Mouse (Mus musculus) hematopoietic stem cell, adult 5-6 weeks (primary cell): ENCODE measurements around the gene Lpin3. TPM values are rescaled to one million over a fixed set of nuclear protein-coding genes. Genes with fewer than 3 reads are reported as not detected.

Experiments used
- ATAC-seq, 2 experiments: fragments of 125-278 bp in 1 of 2; replicated peaks in 1 of 2; 2 replicates each; pipeline ENCODE4 v1.8.0; 2016 to 2017; ENCODE audit warnings: inconsistent platforms in 2 of 2, mild to moderate bottlenecking in 2 of 2, moderate number of reproducible peaks in 2 of 2, low read depth in 1 of 2, moderate TSS enrichment in 1 of 2; ENCODE audit not compliant: low FRiP score in 2 of 2, poor library complexity in 2 of 2, severe bottlenecking in 2 of 2, insufficient read depth in 1 of 2, low TSS enrichment in 1 of 2
- total RNA-seq: library from RNA; stranded (forward); fragments of 172-1452, 232-1000 nt; gene quantifications from 2 replicates; pipeline ENCODE4 v1.2.3, GENCODE M21; 2017

Gene Lpin3
- not detected in 2 replicates for total RNA-seq

DNA sequence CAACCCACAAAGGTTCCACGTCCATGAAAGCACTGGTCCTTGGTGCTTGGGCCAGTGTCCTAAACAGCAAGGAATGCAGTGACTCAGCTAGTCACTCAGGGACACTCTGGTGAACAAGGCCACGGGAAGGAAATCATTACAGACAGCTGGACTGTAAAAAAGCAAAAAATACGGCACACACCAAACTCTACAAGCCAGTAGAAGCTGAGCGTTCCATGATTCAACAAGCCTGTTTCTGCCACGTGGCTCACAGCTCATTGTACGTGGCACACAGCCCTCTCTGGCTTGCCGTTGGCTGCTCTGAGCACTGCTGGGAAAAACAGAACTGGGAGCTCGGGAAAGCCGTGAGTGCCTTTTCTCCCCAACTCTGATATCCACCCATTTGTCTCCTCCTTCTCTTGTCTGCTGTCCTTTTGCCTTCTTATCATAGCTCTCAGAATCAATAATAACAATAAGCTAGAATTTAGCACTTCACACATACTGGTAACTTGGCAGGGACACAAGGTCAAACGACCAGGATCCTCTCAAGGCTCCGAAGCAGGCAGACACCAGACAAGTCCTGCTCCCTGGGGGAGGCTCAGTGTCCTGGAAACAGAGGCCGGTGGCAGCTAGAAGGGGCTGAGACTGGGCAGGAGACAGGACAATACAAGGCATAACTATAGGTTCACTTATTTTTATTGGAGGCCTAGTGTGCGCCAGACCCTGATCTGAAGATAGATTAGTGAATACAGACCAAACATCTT lies at the start of gene Lpin3:
Lpin3 (plus strand) TSS at position 218 of the 743 bp plus-strand sequence.
- no peak for ATAC-seq

GRCm38 (mm10) chr2:160840838-160841237 lies 39.6 kb upstream of the Lpin3 start:
- no peak for ATAC-seq

DNA sequence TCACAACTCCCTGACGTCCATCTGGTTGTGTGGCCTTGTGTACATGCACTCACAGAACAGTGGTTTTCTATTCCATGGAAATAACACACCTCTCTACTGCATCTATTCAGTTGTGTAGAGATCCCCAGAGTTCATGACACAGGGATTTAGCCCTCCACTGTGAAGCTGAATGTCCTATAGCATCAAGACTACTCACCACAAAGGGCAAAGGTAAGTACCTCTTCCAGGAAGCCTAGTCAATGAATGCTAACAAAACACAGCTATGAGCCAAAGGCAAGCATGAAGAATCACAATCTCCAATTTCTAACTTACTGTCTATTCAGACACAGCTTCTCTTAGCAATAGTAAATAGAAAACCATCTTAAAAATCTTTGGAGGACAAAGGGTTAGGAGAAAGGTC lies 32.8 kb upstream of the Lpin3 start:
- ATAC-seq = no peak

GRCm38 (mm10) chr2:160848186-160848585 lies 32.3 kb upstream of the Lpin3 start:
- no peak for ATAC-seq

GRCm38 (mm10) chr2:160849617-160850240 lies 30.7 kb upstream of the Lpin3 start:
- ATAC-seq = no peak

- ATAC-seq = no peak
Observed at GRCm38 (mm10) chr2:160850360-160850759, 30.1 kb upstream of the Lpin3 start.

- no peak for ATAC-seq
Observed at GRCm38 (mm10) chr2:160854687-160855086, 25.8 kb upstream of the Lpin3 start.

DNA sequence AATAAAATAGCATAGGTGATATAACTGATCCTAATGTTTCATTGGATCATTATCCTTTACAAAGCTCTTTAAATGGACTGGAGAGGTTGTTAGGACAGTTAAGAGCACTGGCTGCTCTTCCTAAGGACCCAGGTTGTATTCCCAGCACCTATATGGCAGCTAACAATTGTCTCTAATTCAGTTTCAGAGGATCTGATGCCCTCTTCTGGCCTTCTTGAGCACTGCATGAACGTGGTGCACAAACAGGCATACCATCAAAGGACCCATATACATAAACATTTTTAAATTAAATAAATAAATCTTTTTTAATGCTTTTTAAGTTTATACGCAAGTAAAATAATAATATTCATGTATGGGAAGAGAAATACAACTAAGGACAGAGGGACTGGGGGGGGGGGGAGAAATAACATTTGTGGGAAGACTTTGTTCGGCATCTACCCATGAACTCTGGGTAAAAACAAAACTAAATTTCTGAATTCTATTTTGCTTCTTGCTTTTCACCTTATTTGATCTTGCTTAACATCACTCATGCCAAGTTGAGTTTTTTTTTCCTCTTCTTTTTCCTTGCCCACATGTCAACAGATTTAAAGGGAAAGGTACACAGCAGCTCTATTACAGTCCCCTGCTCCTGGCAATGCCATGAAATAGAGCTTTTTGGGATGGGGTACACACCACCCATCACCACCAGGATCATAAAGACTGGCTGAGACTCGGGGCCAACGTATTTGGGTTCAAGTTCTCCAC lies 23.9 kb upstream of the Lpin3 start:
- ATAC-seq = no peak

DNA sequence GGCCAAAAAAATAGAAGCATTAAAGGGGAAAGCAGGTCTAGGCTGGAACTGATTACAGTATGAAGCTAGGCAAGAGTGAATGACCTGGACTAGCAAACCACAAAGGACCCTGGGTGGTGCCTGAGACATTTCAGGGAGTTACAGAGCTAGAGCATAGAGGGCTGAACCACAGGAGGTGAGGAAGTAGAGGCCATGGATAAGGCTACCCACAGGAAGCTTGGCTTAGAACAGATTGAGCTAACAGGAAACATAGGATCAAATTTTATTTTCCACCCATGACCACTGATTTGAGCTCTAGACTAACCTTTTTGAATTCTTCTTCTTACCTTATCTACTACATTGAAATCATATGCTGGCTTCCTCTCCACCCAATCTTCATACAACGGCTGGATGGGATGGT lies 20.1 kb upstream of the Lpin3 start:
- peak; percentile 98 for ATAC-seq

DNA sequence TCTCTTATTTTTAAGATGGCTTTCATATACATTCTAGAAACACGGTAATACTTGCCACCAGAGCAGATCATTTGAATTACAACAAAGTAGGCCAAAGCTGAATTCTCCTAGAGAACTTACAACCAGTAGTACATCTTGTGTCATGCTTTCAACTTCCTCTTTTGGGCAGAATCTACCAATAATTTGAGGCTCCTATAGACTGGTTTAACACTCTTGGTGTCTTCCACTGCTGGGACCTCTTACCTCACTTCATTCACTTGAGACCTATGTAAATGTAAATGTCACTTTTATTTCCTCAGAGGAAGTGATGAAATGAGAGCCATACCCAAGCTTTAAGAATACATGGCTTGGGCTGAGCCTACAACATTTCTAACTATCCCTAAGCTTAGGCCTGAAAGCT lies 16.4 kb upstream of the Lpin3 start:
- ATAC-seq = peak in 1 of 2 experiments; percentile 53; a peak in 1 of 4 replicates

GRCm38 (mm10) chr2:160865266-160865665 lies 15.2 kb upstream of the Lpin3 start:
- ATAC-seq = no peak

GRCm38 (mm10) chr2:160869446-160869845 lies 11.0 kb upstream of the Lpin3 start:
- no peak for ATAC-seq

- ATAC-seq = no peak
Observed at GRCm38 (mm10) chr2:160871310-160871709, 9.2 kb upstream of the Lpin3 start.

GRCm38 (mm10) chr2:160872395-160872794 lies 8.1 kb upstream of the Lpin3 start:
- peak; percentile 47 to 54; a peak in 3 of 4 replicates for ATAC-seq

- ATAC-seq = peak; percentile 85 to 91
Observed at GRCm38 (mm10) chr2:160872890-160873382, 7.5 kb upstream of the Lpin3 start, which contains the start of gene Zhx3. TSS of gene Zhx3 (minus strand) at chr2:160872998.

- ATAC-seq = no peak
Observed at GRCm38 (mm10) chr2:160874231-160874877, 6.1 kb upstream of the Lpin3 start.

GRCm38 (mm10) chr2:160876115-160876514 lies 4.4 kb upstream of the Lpin3 start:
- no peak for ATAC-seq
